Mouse (Mus musculus) hindbrain, postnatal 0 days (tissue): Measurements from ENCODE around the gene AI837181. TPM values are rescaled to one million over a fixed set of nuclear protein-coding genes. Genes with fewer than 3 reads are reported as not detected.

ENCODE experiments used
- ATAC-seq: fragments of 200-750 bp; cut with Nextera tagmentation; 2 replicates; pipeline ENCODE4 v1.8.0; 2017; ENCODE audit warnings: mild to moderate bottlenecking, moderate TSS enrichment, moderate library complexity
- DNase-seq: peaks from one replicate; pipeline ENCODE4 v3.0.0-alpha.2; 2015; ENCODE audit warnings: low spot score
- H3K27ac ChIP-seq: fragments of 300-500 bp; sonication (generic); 2 replicates; pipeline ENCODE4 v1.5.1; 2014; ENCODE audit warnings: mild to moderate bottlenecking
- H3K27me3 ChIP-seq: fragments of 300-500 bp; sonication (generic); 2 replicates; pipeline ENCODE4 v1.6.1; 2014; ENCODE audit warnings: low read length, mixed read lengths; ENCODE audit not compliant: insufficient read depth
- H3K36me3 ChIP-seq: fragments of 300-500 bp; sonication (generic); 2 replicates; pipeline ENCODE4 v1.6.1; 2014; ENCODE audit warnings: low read length, mixed read lengths; ENCODE audit not compliant: insufficient read depth
- H3K4me1 ChIP-seq: fragments of 300-500 bp; sonication (generic); 2 replicates; pipeline ENCODE4 v1.6.1; 2014; ENCODE audit warnings: antibody characterized with exemption, low read length, mixed read lengths; ENCODE audit not compliant: insufficient read depth
- H3K4me2 ChIP-seq: fragments of 300-500 bp; sonication (generic); 2 replicates; pipeline ENCODE4 v1.6.1; 2014; ENCODE audit warnings: low read depth, mild to moderate bottlenecking, low read length, moderate library complexity, mixed read lengths
- H3K4me3 ChIP-seq: fragments of 300-500 bp; sonication (generic); 2 replicates; pipeline ENCODE4 v1.5.1; 2014; ENCODE audit warnings: low read length
- H3K9ac ChIP-seq: fragments of 300-500 bp; sonication (generic); replicated peaks from 2 replicates; pipeline ENCODE4 v1.6.1; 2014; ENCODE audit warnings: mild to moderate bottlenecking, low read length, moderate library complexity, mixed read lengths
- H3K9me3 ChIP-seq: fragments of 300-500 bp; sonication (generic); 2 replicates; pipeline ENCODE4 v1.6.1; 2016; ENCODE audit warnings: low read length, mixed read lengths
- CTCF ChIP-seq: IDR thresholded peaks from 2 replicates; pipeline ENCODE4 v1.5.1; 2016; ENCODE audit warnings: antibody characterized with exemption, control low read depth, low read depth
- WGBS: fragments of 180-500 bp; shearing (Covaris S2); extraction: QIAGEN DNeasy Blood & Tissue Kit; methylation state at CpG from one replicate; pipeline ENCODE4 v1.1.7; 2014; 5-methylcytosine and 5-hydroxymethylcytosine counted together
- polyA plus RNA-seq: library from polyadenylated mRNA; unstranded; fragments of >200 nt; fragmentation: Nextera tagmentation; extraction: Ambion mirVana; gene quantifications from 2 replicates; pipeline ENCODE4 v1.2.1, GENCODE M21; 2015
- total RNA-seq: library from RNA; depleted of rRNA; stranded (reverse); fragments of >200 nt; gene quantifications from 2 replicates; pipeline ENCODE4 v1.2.3, GENCODE M21; 2014

AI837181 gene
- total and polyA plus RNA-seq, 2 experiments from 2014 or later: 82.8 to 100 TPM

GRCm38 (mm10) chr19:5411961-5412360 is 13.0 kb upstream of the AI837181 start:
- Histone ChIP-seq H3K4me1 (0 out of 2 replicates have a peak, but pooled peaks cover 8% of the 10 kb centered on the region), H3K27me3 (no peaks in the 10 kb centered on the region), H3K4me2 (no peak overlapping the region), H3K4me3 (no peak overlapping the region), H3K9me3 (no peaks in the 10 kb centered on the region), H3K9ac (no peak overlapping the region), H3K36me3 (no peaks in the 10 kb centered on the region), H3K27ac (no peak overlapping the region)
- WGBS: 59% methylated on average over 5 of the region's 5 CpGs
- DNase-seq: no peak
- TF ChIP-seq CTCF: no peak
- no peak for ATAC-seq

- Histone ChIP-seq H3K27ac (no peak overlapping the region), H3K4me3 (no peak overlapping the region), H3K27me3 (no peaks in the 10 kb centered on the region), H3K36me3 (no peaks in the 10 kb centered on the region), H3K9ac (no peak overlapping the region), H3K4me2 (no peak overlapping the region), H3K9me3 (no peaks in the 10 kb centered on the region), H3K4me1 (no peaks in the 10 kb centered on the region)
- DNase-seq: no peak
- TF ChIP-seq CTCF: no peak
- ATAC-seq: no peak
- 71% methylated on average over 4 of the region's 4 CpGs for WGBS
Observed at GRCm38 (mm10) chr19:5413840-5414239, 11.1 kb upstream of the AI837181 start.

- Histone ChIP-seq H3K4me3 (no peak overlapping the region), H3K27ac (no peak overlapping the region), H3K4me1 (no peaks in the 10 kb centered on the region), H3K9ac (no peak overlapping the region), H3K4me2 (no peak overlapping the region), H3K9me3 (no peaks in the 10 kb centered on the region), H3K27me3 (no peaks in the 10 kb centered on the region), H3K36me3 (no peaks in the 10 kb centered on the region)
- no peak for DNase-seq
- TF ChIP-seq CTCF: no peak
- no peak for ATAC-seq
- WGBS: 64% methylated on average over 2 of the region's 2 CpGs
Observed at GRCm38 (mm10) chr19:5414534-5414957, 10.4 kb upstream of the AI837181 start.

GRCm38 (mm10) chr19:5418750-5419466 is 6.0 kb upstream of the AI837181 start:
- no peak overlapping the region for H3K27ac ChIP-seq
- H3K9ac ChIP-seq: no peak overlapping the region
- DNase-seq (no peak), ATAC-seq (no peak)
- H3K27me3 ChIP-seq: no peaks in the 10 kb centered on the region
- H3K4me1 ChIP-seq: peaks cover 10% of the 10 kb centered on the region; the same call in 1 of the 2 replicates
- 94% methylated on average over 8 of the region's 8 CpGs for WGBS
- no peak for TF ChIP-seq CTCF
- no peak overlapping the region for H3K4me2 ChIP-seq
- H3K9me3 ChIP-seq: no peaks in the 10 kb centered on the region
- no peak overlapping the region for H3K4me3 ChIP-seq
- H3K36me3 ChIP-seq: peaks cover 8% of the 10 kb centered on the region; the same call in 1 of the 2 replicates

GRCm38 (mm10) chr19:5419630-5420029 is 5.3 kb upstream of the AI837181 start:
- ATAC-seq (no peak), DNase-seq (no peak)
- Histone ChIP-seq H3K4me2 (no peak overlapping the region), H3K36me3 (peaks cover 8% of the 10 kb centered on the region; the same call in 1 of the 2 replicates), H3K4me1 (peaks cover 10% of the 10 kb centered on the region; the same call in 1 of the 2 replicates), H3K4me3 (no peak overlapping the region), H3K27me3 (no peaks in the 10 kb centered on the region), H3K9me3 (no peaks in the 10 kb centered on the region), H3K9ac (no peak overlapping the region), H3K27ac (no peak overlapping the region)
- 95% methylated on average over 9 of the region's 9 CpGs for WGBS
- TF ChIP-seq CTCF: no peak

- Histone ChIP-seq H3K4me3 (no peak overlapping the region), H3K27ac (no peak overlapping the region), H3K9ac (no peak overlapping the region), H3K4me2 (no peak overlapping the region), H3K9me3 (no peaks in the 10 kb centered on the region), H3K4me1 (peaks cover 10% of the 10 kb centered on the region; the same call in 1 of the 2 replicates), H3K27me3 (no peaks in the 10 kb centered on the region), H3K36me3 (peaks cover 8% of the 10 kb centered on the region; the same call in 1 of the 2 replicates)
- ATAC-seq (no peak), DNase-seq (no peak)
- no peak for TF ChIP-seq CTCF
- WGBS: 93% methylated on average over 6 of the region's 6 CpGs
Observed at GRCm38 (mm10) chr19:5420579-5420978, 4.4 kb upstream of the AI837181 start.

- WGBS: 86% methylated on average over 5 of the region's 5 CpGs
- H3K4me2 ChIP-seq: no peak overlapping the region
- no peaks in the 10 kb centered on the region for H3K9me3 ChIP-seq
- no peak overlapping the region for H3K27ac ChIP-seq
- H3K27me3 ChIP-seq: no peaks in the 10 kb centered on the region
- DNase-seq (no peak), ATAC-seq (no peak)
- H3K4me3 ChIP-seq: no peak overlapping the region
- no peak for TF ChIP-seq CTCF
- peaks cover 8% of the 10 kb centered on the region; the same call in 1 of the 2 replicates for H3K36me3 ChIP-seq
- no peak overlapping the region for H3K9ac ChIP-seq
- peaks cover 21% of the 10 kb centered on the region for H3K4me1 ChIP-seq
Observed at GRCm38 (mm10) chr19:5421784-5422183, 3.2 kb upstream of the AI837181 start.
